Mouse (Mus musculus) ES-E14 (cell line): ENCODE results near the gene Klf12. TPM values are rescaled to one million over a fixed set of nuclear protein-coding genes. Genes with fewer than 3 reads are reported as not detected.

Experiments used
- DNase-seq: peaks from one replicate; pipeline ENCODE4 v3.0.0-alpha.2; 2013; ENCODE audit warnings: low read depth, low spot score
- H3K27ac ChIP-seq: 2 replicates; pipeline ENCODE4 v1.5.1; 2012; ENCODE audit warnings: low read depth, mild to moderate bottlenecking, low read length, moderate library complexity, mixed read lengths; ENCODE audit not compliant: poor library complexity, insufficient read depth, severe bottlenecking
- H3K36me3 ChIP-seq: 2 replicates; pipeline ENCODE4 v1.6.1; 2012; ENCODE audit warnings: mild to moderate bottlenecking, low read length, moderate library complexity, mixed read lengths; ENCODE audit not compliant: control insufficient read depth, poor library complexity, insufficient read depth, severe bottlenecking
- H3K4me1 ChIP-seq, 2 experiments: fragments of 150-350 bp in 1 of 2; sonication (generic) in 1 of 2; 2 replicates each; pipeline ENCODE4 v1.6.1; 2012; ENCODE audit warnings: low read length in 2 of 2, mild to moderate bottlenecking in 1 of 2, mixed read lengths in 1 of 2; ENCODE audit not compliant: control insufficient read depth in 2 of 2, insufficient read depth in 2 of 2, poor library complexity in 1 of 2
- H3K4me3 ChIP-seq, 2 experiments: fragments of 150-350 bp in 1 of 2; sonication (generic) in 1 of 2; 2 replicates each; pipeline ENCODE4 v1.5.1; 2012; ENCODE audit warnings: low read length in 2 of 2, low read depth in 1 of 2, mild to moderate bottlenecking in 1 of 2, mixed read lengths in 1 of 2; ENCODE audit not compliant: insufficient read depth in 1 of 2, poor library complexity in 1 of 2, severe bottlenecking in 1 of 2
- H3K9ac ChIP-seq: 2 replicates; pipeline ENCODE4 v1.6.1; 2012; ENCODE audit warnings: low read depth, mild to moderate bottlenecking, low read length, mixed read lengths; ENCODE audit not compliant: poor library complexity, insufficient read depth, severe bottlenecking
- H3K9me3 ChIP-seq: fragments of 150-350 bp; sonication (generic); 2 replicates; pipeline ENCODE4 v1.6.1; 2012; ENCODE audit warnings: low read depth, mild to moderate bottlenecking, low read length; ENCODE audit not compliant: control insufficient read depth, insufficient read depth
- CHD2 ChIP-seq: IDR thresholded peaks from 2 replicates; pipeline ENCODE4 v1.6.1; 2014; ENCODE audit warnings: mild to moderate bottlenecking, low read depth, low read length, inconsistent platforms
- HCFC1 ChIP-seq: IDR thresholded peaks from 2 replicates; pipeline ENCODE4 v1.6.1; 2012; ENCODE audit warnings: low read length, inconsistent platforms, borderline replicate concordance; ENCODE audit not compliant: insufficient read depth
- MAFK ChIP-seq: IDR thresholded peaks from 2 replicates; pipeline ENCODE4 v1.6.1; 2014; ENCODE audit warnings: mild to moderate bottlenecking, low read depth, low read length, inconsistent platforms; ENCODE audit not compliant: insufficient read depth
- ZC3H11A ChIP-seq: IDR thresholded peaks from 2 replicates; pipeline ENCODE4 v1.6.1; 2012; ENCODE audit warnings: low read depth, mild to moderate bottlenecking, inconsistent platforms, low read length, borderline replicate concordance
- ZNF384 ChIP-seq: IDR thresholded peaks from 2 replicates; pipeline ENCODE4 v1.6.1; 2012; ENCODE audit warnings: low read depth, low read length, inconsistent platforms
- in situ Hi-C, 2 experiments: fragments of 600-800 bp; cut with MboI; formaldehyde crosslinking; loops; one replicate each; pipeline ENCODE4 v1.15.1; 2025; ENCODE audit warnings: low sequenced_read_pairs in 2 of 2, inconsistent platforms in 1 of 2; ENCODE audit not compliant: unreplicated experiment in 2 of 2
- total RNA-seq: library from RNA; depleted of rRNA; stranded (reverse); fragments of 300-350 nt; gene quantifications from 2 replicates; pipeline ENCODE4 v1.2.3, GENCODE M21; 2012

Gene Klf12
- total RNA-seq, 1 experiment, result 8.7 TPM

DNA sequence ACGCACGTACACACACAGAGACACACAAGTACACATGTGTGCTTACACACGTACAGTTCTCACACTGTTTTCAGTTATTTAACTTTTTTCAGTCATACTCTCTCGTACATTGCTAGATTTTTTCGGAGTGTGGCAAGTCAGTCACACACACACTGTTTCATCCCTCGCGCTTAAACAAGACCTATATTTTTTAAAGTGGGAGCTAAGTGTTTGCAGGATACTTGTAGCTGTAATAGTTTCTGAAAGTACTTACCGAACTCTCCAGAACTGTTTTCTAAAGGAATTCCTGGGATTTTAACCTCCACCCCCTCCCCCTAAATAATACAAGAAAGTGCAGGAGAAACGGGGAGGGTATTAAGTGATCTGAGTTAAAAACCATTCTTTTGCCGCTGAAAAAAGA is 434.1 kb downstream of the Klf12 start:
- no peaks in the 10 kb centered on the region for H3K36me3 ChIP-seq
- no peaks in the 10 kb centered on the region for H3K9me3 ChIP-seq
- DNase-seq, result no peak
- in situ Hi-C loops, result no loop called here
- H3K27ac ChIP-seq, result no peak overlapping the region
- H3K9ac ChIP-seq, result no peak overlapping the region
- no peak overlapping the region for H3K4me3 ChIP-seq
- TF ChIP-seq ZNF384 (no peak), ZC3H11A (no peak), MAFK (no peak), HCFC1 (no peak), CHD2 (no peak)
- H3K4me1 ChIP-seq, result no peaks in the 10 kb centered on the region

GRCm38 (mm10) chr14:99847502-99847901 is 437.0 kb downstream of the Klf12 start:
- H3K9me3 ChIP-seq, result no peaks in the 10 kb centered on the region
- TF ChIP-seq CHD2 (no peak), ZNF384 (no peak), ZC3H11A (no peak), HCFC1 (no peak), MAFK (no peak)
- no peaks in the 10 kb centered on the region for H3K4me1 ChIP-seq
- in situ Hi-C loops, result no loop called here
- H3K9ac ChIP-seq, result no peak overlapping the region
- no peaks in the 10 kb centered on the region for H3K36me3 ChIP-seq
- H3K27ac ChIP-seq, result no peak overlapping the region
- DNase-seq, result no peak
- no peak overlapping the region for H3K4me3 ChIP-seq

- Histone ChIP-seq H3K9ac (no peak overlapping the region), H3K4me1 (no peaks in the 10 kb centered on the region), H3K9me3 (no peaks in the 10 kb centered on the region), H3K4me3 (no peak overlapping the region), H3K27ac (no peak overlapping the region), H3K36me3 (no peaks in the 10 kb centered on the region)
- in situ Hi-C loops, result no loop called here
- TF ChIP-seq HCFC1 (no peak), ZNF384 (no peak), ZC3H11A (no peak)
- no peak for DNase-seq
Observed at GRCm38 (mm10) chr14:99826713-99827112, 457.8 kb downstream of the Klf12 start.
